Mouse (Mus musculus): ENCODE results near the gene Ablim1. TPM values are rescaled to one million over a fixed set of nuclear protein-coding genes. Genes with fewer than 3 reads are reported as not detected.

Ablim1 gene
- polyA plus RNA-seq, 1 experiment from 2014 or later: 35.8 TPM

DNA sequence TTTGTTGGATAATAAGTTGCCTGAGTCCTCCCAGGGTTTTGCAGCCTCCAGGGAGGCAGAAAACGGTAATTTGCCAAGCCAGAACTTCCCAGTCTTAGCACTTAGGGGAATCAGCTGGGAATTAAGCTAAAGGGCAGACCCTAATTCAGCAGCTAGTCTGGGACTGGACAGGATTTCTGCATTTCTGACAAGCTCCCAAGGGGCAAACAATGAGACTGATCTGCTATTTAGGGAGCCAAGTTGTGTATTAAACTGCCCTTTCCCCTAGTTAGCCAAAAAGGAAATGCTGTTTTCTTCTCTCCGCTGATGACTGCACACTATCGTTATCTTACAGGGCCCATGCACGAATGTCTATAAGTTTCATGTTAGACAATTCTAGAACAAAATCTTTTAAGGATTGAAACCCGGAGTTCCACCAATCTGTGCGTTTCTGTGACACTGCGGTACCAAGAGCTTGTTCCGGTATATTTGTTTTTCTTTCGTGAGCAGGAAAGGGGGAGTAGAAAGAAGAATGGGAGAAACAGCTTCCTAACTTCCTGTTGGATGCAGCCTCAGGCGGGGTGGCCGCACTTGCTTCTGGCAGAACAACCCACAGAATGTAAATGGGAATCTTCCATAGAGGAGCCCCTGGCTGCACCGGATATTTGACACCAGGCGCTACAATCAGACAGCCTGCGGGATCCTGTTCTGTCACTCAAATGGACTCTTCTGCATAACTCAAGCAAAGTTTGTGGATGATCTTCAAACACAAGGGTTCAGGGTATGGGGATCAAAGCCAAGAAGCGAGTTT is 297.5 kb downstream of the Ablim1 start:
- Histone ChIP-seq H3K27ac (peak overlapping the region; percentile 57), H3K4me1 (peaks cover 30% of the 10 kb centered on the region), H3K4me3 (replicated peaks) (no peak overlapping the region), H3K27me3 (no peaks in the 10 kb centered on the region), H3K9ac (no peak overlapping the region), H3K36me3 (no peaks in the 10 kb centered on the region), H3K9me3 (replicated peaks) (no peaks in the 10 kb centered on the region), H3K4me2 (peak overlapping the region; percentile 41)
- WGBS: 20% methylated on average over 15 of the region's 15 CpGs
- ATAC-seq (replicated peaks; ENCODE audit: low FRiP score): no peak

DNA sequence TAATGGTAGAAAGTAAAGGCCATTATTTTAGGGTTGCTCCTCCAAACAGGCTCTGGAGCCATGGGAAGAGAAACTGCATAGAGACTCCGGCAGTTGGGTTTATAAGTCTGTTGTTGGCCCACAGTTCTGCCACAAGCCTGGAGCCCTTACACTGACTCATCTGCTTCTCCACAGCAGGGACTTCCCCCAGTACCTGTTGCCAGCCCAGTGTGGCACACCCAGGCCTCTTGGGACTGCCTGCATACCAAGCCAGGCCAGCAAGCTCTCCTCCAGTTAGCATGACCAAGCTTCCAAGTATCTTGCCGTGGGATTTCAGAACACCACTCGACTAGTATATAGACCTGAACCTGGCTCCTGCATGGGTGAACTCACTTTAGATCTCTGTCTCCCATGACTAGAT is 299.9 kb downstream of the Ablim1 start:
- peaks cover 31% of the 10 kb centered on the region for H3K4me1 ChIP-seq
- no peak for ATAC-seq (replicated peaks; ENCODE audit: low FRiP score)
- 78% methylated on average over 3 of the region's 3 CpGs for WGBS
- H3K4me3 ChIP-seq (replicated peaks): no peak overlapping the region
- H3K9me3 ChIP-seq (replicated peaks): no peaks in the 10 kb centered on the region
- no peaks in the 10 kb centered on the region for H3K36me3 ChIP-seq
- H3K27ac ChIP-seq: no peak overlapping the region
- no peak overlapping the region for H3K4me2 ChIP-seq
- H3K9ac ChIP-seq: no peak overlapping the region
- H3K27me3 ChIP-seq: no peaks in the 10 kb centered on the region

DNA sequence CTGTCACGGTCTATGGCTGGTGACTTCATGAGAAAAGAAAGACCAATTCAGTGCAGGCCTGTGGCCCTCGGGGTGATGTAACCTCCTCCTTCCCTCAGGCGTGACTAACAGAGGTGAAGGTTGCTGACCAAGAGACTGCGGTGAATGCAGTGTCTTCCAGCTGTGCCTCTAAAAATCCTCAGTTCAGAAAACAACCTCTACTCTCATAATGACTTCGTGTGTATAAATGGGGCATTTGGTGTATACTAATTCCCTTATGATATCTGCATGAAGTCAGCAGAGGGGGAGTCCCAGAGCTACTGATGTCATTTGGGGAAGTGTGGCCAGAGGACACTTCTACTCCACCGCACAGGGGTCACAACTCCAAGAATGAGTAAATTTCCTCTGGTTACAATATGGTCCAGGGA is 301.4 kb downstream of the Ablim1 start:
- 39% methylated on average over 6 of the region's 6 CpGs for WGBS
- H3K4me1 ChIP-seq: peaks cover 44% of the 10 kb centered on the region
- ATAC-seq (replicated peaks; ENCODE audit: low FRiP score): peak; percentile 49; the same call in 1 of the 2 replicates
- no peak overlapping the region for H3K4me2 ChIP-seq
- H3K9me3 ChIP-seq (replicated peaks): no peaks in the 10 kb centered on the region
- no peak overlapping the region for H3K4me3 ChIP-seq (replicated peaks)
- H3K36me3 ChIP-seq: no peaks in the 10 kb centered on the region
- H3K27ac ChIP-seq: peak overlapping the region; percentile 25; the same call in 1 of the 2 replicates
- H3K9ac ChIP-seq: no peak overlapping the region
- H3K27me3 ChIP-seq: no peaks in the 10 kb centered on the region

GRCm38 (mm10) chr19:57012068-57012467 is 302.7 kb downstream of the Ablim1 start:
- no peak for ATAC-seq (replicated peaks; ENCODE audit: low FRiP score)
- Histone ChIP-seq H3K4me2 (no peak overlapping the region), H3K4me1 (peaks cover 47% of the 10 kb centered on the region), H3K27me3 (peaks cover 4% of the 10 kb centered on the region), H3K4me3 (replicated peaks) (no peak overlapping the region), H3K27ac (no peak overlapping the region), H3K9me3 (replicated peaks) (no peaks in the 10 kb centered on the region), H3K9ac (no peak overlapping the region), H3K36me3 (no peaks in the 10 kb centered on the region)
- 47% methylated on average over 3 of the region's 3 CpGs for WGBS

DNA sequence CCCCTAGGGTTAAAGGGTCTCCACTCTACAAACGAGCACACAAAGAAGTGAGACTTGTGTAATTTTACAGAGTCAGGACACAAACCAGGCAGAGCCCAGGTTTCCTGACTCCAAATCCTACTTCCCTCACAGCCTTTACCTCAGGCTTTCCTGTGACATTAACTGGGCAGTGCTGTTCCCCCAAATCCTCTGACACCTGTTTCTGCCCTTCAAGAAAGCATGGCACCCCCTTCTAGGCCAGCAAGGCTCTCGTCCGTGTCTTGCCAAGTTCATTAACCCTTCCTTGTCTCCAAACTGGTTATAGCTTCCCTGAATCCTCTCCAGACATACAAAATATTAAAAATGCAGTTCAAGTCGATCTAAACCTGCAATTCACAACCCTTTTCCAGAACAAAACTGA is 304.7 kb downstream of the Ablim1 start:
- no peak for ATAC-seq (replicated peaks; ENCODE audit: low FRiP score)
- 45% methylated on average over 4 of the region's 4 CpGs for WGBS
- peaks cover 43% of the 10 kb centered on the region for H3K4me1 ChIP-seq

GRCm38 (mm10) chr19:57009653-57010052 is 305.1 kb downstream of the Ablim1 start:
- H3K27me3 ChIP-seq: peaks cover 10% of the 10 kb centered on the region
- H3K36me3 ChIP-seq: no peaks in the 10 kb centered on the region
- no peak overlapping the region for H3K9ac ChIP-seq
- peaks cover 43% of the 10 kb centered on the region for H3K4me1 ChIP-seq
- no peak overlapping the region for H3K4me2 ChIP-seq
- no peak overlapping the region for H3K4me3 ChIP-seq (replicated peaks)
- H3K9me3 ChIP-seq (replicated peaks): no peaks in the 10 kb centered on the region
- no peak overlapping the region for H3K27ac ChIP-seq
- WGBS: 66% methylated on average over 4 of the region's 4 CpGs
- ATAC-seq (replicated peaks; ENCODE audit: low FRiP score): no peak

More for the DNA sequence above, 304.7 kb downstream of the Ablim1 start:
- Histone ChIP-seq H3K4me3 (replicated peaks) (no peak overlapping the region), H3K36me3 (no peaks in the 10 kb centered on the region), H3K9ac (no peak overlapping the region), H3K27ac (no peak overlapping the region), H3K4me2 (no peak overlapping the region), H3K9me3 (replicated peaks) (no peaks in the 10 kb centered on the region), H3K27me3 (peaks cover 10% of the 10 kb centered on the region)

- H3K27me3 ChIP-seq: peaks cover 10% of the 10 kb centered on the region
- H3K9me3 ChIP-seq (replicated peaks): no peaks in the 10 kb centered on the region
- peak within 1 kb of the TSS; percentile 56 for H3K9ac ChIP-seq
- H3K4me3 ChIP-seq (replicated peaks): peak within 1 kb of the TSS; percentile 61
- H3K27ac ChIP-seq: no peak within 1 kb of the TSS
- peaks cover 49% of the 10 kb centered on the region for H3K4me1 ChIP-seq
- ATAC-seq (replicated peaks; ENCODE audit: low FRiP score): peak; percentile 58
- H3K36me3 ChIP-seq: no peaks in the 10 kb centered on the region
- WGBS: 2% methylated on average over 68 of the region's 68 CpGs
- peak within 1 kb of the TSS; percentile 95 for H3K4me2 ChIP-seq
These were observed 306.7 kb downstream of the Ablim1 start, which contains the start of gene Afap1l2 for GRCm38 (mm10) chr19:57007781-57008710. Gene Afap1l2 (minus strand): TSS chr19:57008228.

GRCm38 (mm10) chr19:57007291-57007690 is 307.4 kb downstream of the Ablim1 start:
- peaks cover 52% of the 10 kb centered on the region for H3K4me1 ChIP-seq

DNA sequence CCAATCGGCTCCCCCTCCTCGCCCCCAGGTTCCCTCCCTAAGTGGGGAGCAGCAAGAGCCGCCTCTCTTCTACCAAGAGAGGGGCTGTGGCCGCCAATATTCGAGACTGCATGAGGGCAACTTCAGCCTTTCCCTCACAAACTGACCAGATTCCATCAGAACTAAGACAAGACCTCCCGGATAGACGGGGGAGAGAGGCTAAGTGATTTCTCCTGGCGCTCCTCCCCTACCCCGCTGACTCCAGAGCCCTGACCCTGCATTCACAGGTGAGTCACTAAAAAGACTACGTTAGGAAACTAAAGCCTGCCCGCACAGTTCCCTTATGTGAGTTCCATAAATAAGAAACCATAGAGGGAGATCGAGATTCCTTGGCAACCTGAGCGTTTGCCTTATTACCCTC is 307.9 kb downstream of the Ablim1 start:
- H3K9ac ChIP-seq: no peak overlapping the region; the same call in 1 of the 2 replicates
- WGBS: 45% methylated on average over 13 of the region's 13 CpGs

More at GRCm38 (mm10) chr19:57007291-57007690, 307.4 kb downstream of the Ablim1 start:
- H3K4me3 ChIP-seq (replicated peaks): peak overlapping the region; percentile 61
- peak overlapping the region; percentile 56 for H3K9ac ChIP-seq
- 53% methylated on average over 16 of the region's 16 CpGs for WGBS
- no peaks in the 10 kb centered on the region for H3K36me3 ChIP-seq
- no peak overlapping the region for H3K27ac ChIP-seq
- ATAC-seq (replicated peaks; ENCODE audit: low FRiP score): no peak
- H3K4me2 ChIP-seq: peak overlapping the region; percentile 95
- peaks cover 10% of the 10 kb centered on the region for H3K27me3 ChIP-seq
- no peaks in the 10 kb centered on the region for H3K9me3 ChIP-seq (replicated peaks)

GRCm38 (mm10) chr19:57005062-57005461 is 309.7 kb downstream of the Ablim1 start:
- 93% methylated on average over 4 of the region's 4 CpGs for WGBS
- Histone ChIP-seq H3K36me3 (no peaks in the 10 kb centered on the region), H3K4me2 (no peak overlapping the region), H3K4me1 (peaks cover 60% of the 10 kb centered on the region), H3K9me3 (replicated peaks) (no peaks in the 10 kb centered on the region), H3K9ac (no peak overlapping the region), H3K27me3 (peaks cover 10% of the 10 kb centered on the region), H3K4me3 (replicated peaks) (no peak overlapping the region), H3K27ac (no peak overlapping the region)
- ATAC-seq (replicated peaks; ENCODE audit: low FRiP score): no peak

More for the DNA sequence above, 307.9 kb downstream of the Ablim1 start:
- peaks cover 57% of the 10 kb centered on the region for H3K4me1 ChIP-seq
- H3K4me3 ChIP-seq (replicated peaks): peak overlapping the region; percentile 61
- no peak overlapping the region for H3K27ac ChIP-seq
- peak overlapping the region; percentile 95 for H3K4me2 ChIP-seq
- H3K9me3 ChIP-seq (replicated peaks): no peaks in the 10 kb centered on the region
- H3K36me3 ChIP-seq: no peaks in the 10 kb centered on the region
- ATAC-seq (replicated peaks; ENCODE audit: low FRiP score): no peak
- peaks cover 10% of the 10 kb centered on the region for H3K27me3 ChIP-seq

DNA sequence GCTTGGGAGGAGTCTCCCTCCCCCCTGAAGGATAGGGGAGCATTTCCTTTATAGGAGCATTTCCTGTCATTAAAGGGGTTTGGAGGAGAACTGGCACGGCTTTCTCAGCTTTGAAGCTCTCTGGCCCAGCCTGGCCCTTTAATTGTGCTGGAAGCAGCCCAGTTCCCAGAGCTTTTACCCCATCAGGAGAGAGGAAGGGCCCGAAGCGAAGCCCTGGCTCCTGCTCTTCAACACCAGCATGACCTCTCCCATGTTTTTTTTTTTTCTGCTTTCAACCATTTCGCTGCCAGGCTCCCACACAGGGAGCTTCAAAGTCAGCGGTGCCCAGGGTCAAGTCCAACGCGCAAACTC is 311.3 kb downstream of the Ablim1 start:
- Histone ChIP-seq H3K9me3 (replicated peaks) (no peaks in the 10 kb centered on the region), H3K9ac (no peak overlapping the region), H3K4me1 (peaks cover 58% of the 10 kb centered on the region), H3K27ac (peak overlapping the region; percentile 78), H3K4me3 (replicated peaks) (no peak overlapping the region), H3K36me3 (no peaks in the 10 kb centered on the region), H3K4me2 (peak overlapping the region; percentile 42), H3K27me3 (peaks cover 10% of the 10 kb centered on the region)
- 15% methylated on average over 7 of the region's 7 CpGs for WGBS
- ATAC-seq (replicated peaks; ENCODE audit: low FRiP score): no peak
